ENCODE assay signal across 9 mouse cellular contexts in the genomic region with DNA sequence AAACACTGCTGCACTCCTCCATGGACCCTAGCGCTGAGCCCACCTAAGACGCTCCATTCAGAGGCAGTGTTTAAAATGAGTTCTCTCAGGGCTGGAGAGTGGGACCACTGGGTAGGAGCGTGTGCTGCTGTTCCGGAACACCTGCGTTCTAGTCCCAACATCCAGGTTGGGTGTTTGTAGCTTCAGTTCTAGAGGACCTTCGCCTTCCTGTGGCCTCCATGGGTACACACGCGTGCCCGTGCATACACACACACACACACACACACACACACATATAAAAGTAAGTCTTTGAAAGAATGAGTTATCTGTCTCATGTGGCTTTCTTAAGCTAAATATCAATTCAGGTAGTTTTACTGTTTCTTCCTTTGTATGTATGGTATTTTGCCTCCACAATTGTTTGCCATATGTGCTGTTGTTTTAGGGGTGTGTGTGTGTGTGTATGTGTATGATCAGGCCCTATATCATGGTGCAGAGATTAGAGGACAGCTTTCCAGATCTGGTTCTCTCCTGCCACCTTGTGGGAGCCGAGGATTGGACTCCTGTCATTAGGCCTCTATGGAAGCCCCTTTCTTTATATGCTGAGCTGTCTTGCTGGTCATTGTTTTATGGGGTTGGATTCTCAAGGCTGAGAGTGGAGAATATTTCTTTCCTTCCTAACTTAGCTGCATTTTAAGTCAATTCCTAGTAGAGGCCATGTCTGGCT. TPM values are rescaled to one million over a fixed set of nuclear protein-coding genes. Genes with fewer than 3 reads are reported as not detected.
DNase-seq lines count a peak whose midpoint lies in the region; ATAC-seq and TF ChIP-seq lines count a peak whose summit lies in the region.
"Had no signal": no experiment of that assay in that cellular context is flagged by ENCODE, and none has a peak within 500 bp of the region (broad histone marks: within the 10 kb centered on the region; RNA-seq: fewer than 3 reads in every experiment).

No protein-coding gene starts in this region.

- DNase-seq in lung, adult 2 months, result no peak
- DNase-seq in lung, adult 18-20 months, result no peak
- peak; percentile 55 for DNase-seq in adrenal gland, postnatal 25 days
- DNase-seq in hindbrain, postnatal 0 days (ENCODE audit: low spot score), result peak; percentile 87
- peak; percentile 65 to 69 for DNase-seq in left cerebral cortex, postnatal 25 days (ENCODE audit: low spot score in 2 of 2)
- DNase-seq in naive thymus-derived CD4-positive, alpha-beta T cell, adult 2 months (ENCODE audit: low read depth), result peak; percentile 77
- DNase-seq in thymus, postnatal 4 days, result peak; percentile 83

- 89% methylated on average over 10 of the region's 10 CpGs for WGBS in lung, adult 2 months
- 86% methylated on average over 10 of the region's 10 CpGs for WGBS in forebrain, embryonic 12.5 days
- 87% methylated on average over 10 of the region's 10 CpGs for WGBS in hindbrain, postnatal 0 days

- H3K4me2 ChIP-seq in forebrain, embryonic 12.5 days, result no peak overlapping the region
- no peak overlapping the region for H3K4me2 ChIP-seq in hindbrain, postnatal 0 days (ENCODE audit: low read depth, low read length)
- H3K4me2 ChIP-seq: embryonic facial prominence, embryonic 13.5 days had no signal

- H3K27me3 ChIP-seq in forebrain, embryonic 12.5 days, result no peaks in the 10 kb centered on the region
- no peaks in the 10 kb centered on the region for H3K27me3 ChIP-seq in hindbrain, postnatal 0 days (ENCODE audit: insufficient read depth, low read length)
- H3K27me3 ChIP-seq: embryonic facial prominence, embryonic 13.5 days had no signal

- H3K9me3 ChIP-seq in forebrain, embryonic 12.5 days, result no peaks in the 10 kb centered on the region
- no peaks in the 10 kb centered on the region for H3K9me3 ChIP-seq in hindbrain, postnatal 0 days (ENCODE audit: low read length)
- H3K9me3 ChIP-seq: embryonic facial prominence, embryonic 13.5 days had no signal

- TF ChIP-seq CTCF in lung, adult 2 months (IDR thresholded peaks at IDR 0.05; ENCODE audit: insufficient read depth, low read length), result peak; percentile 29; the same call in 1 of the 2 replicates
- TF ChIP-seq CTCF in hindbrain, postnatal 0 days (IDR thresholded peaks at IDR 0.05; ENCODE audit: low read depth), result peak; percentile 88

- no peak overlapping the region for H3K27ac ChIP-seq in forebrain, embryonic 12.5 days
- H3K27ac ChIP-seq in hindbrain, postnatal 0 days, result no peak overlapping the region
- H3K27ac ChIP-seq: embryonic facial prominence, embryonic 13.5 days had no signal

- intact Hi-C loops in left cerebral cortex, postnatal 25 days (cut with DNase I), result loop anchor here (5.0 to 10.0 kb wide), 3 partner anchors 692 to 1747 kb away; no protein-coding TSS in a partner anchor

- H3K4me3 ChIP-seq in lung, adult 2 months (replicated peaks; ENCODE audit: extremely low read depth, low read depth, low read length), result no peak overlapping the region
- H3K4me3 ChIP-seq in forebrain, embryonic 12.5 days (replicated peaks), result no peak overlapping the region
- H3K4me3 ChIP-seq in hindbrain, postnatal 0 days (ENCODE audit: low read length), result no peak overlapping the region
- H3K4me3 ChIP-seq: embryonic facial prominence, embryonic 13.5 days had no signal

- TF ChIP-seq POLR2A in lung, adult 2 months (IDR thresholded peaks at IDR 0.05; ENCODE audit: borderline replicate concordance, extremely low read depth, low read depth, low read length), result no peak

- no peaks in the 10 kb centered on the region for H3K4me1 ChIP-seq in lung, adult 2 months (ENCODE audit: control insufficient read depth, insufficient read depth, low read length)
- 0 out of 2 replicates have a peak, but pooled peaks cover 3% of the 10 kb centered on the region for H3K4me1 ChIP-seq in forebrain, embryonic 12.5 days
- H3K4me1 ChIP-seq in hindbrain, postnatal 0 days (ENCODE audit: insufficient read depth, low read length), result no peaks in the 10 kb centered on the region
- H3K4me1 ChIP-seq: embryonic facial prominence, embryonic 13.5 days had no signal

- ATAC-seq in forebrain, embryonic 12.5 days (ENCODE audit: low FRiP score), result peak; percentile 87
- peak; percentile 93 for ATAC-seq in hindbrain, postnatal 0 days

- no peak overlapping the region for H3K9ac ChIP-seq in forebrain, embryonic 12.5 days
- no peak overlapping the region for H3K9ac ChIP-seq in hindbrain, postnatal 0 days (replicated peaks; ENCODE audit: low read length)
- H3K9ac ChIP-seq: embryonic facial prominence, embryonic 13.5 days had no signal

- no peaks in the 10 kb centered on the region for H3K36me3 ChIP-seq in forebrain, embryonic 12.5 days (replicated peaks)
- no peaks in the 10 kb centered on the region for H3K36me3 ChIP-seq in hindbrain, postnatal 0 days (ENCODE audit: insufficient read depth, low read length)
- H3K36me3 ChIP-seq: embryonic facial prominence, embryonic 13.5 days had no signal

RNA-seq across cellular contexts. Expression of a gene that starts 49.0 kb away (rescaled TPM):
- 13.4 and 17.4 TPM in 2 replicates for polyA plus RNA-seq in lung, adult 2 months (2012; rRNA removed)
- 4.0 and 4.3 TPM in 2 replicates for total RNA-seq in adrenal gland, postnatal 25 days (2021)
- 10.7 and 12.9 TPM in 2 replicates for polyA plus RNA-seq in forebrain, embryonic 12.5 days (2016; fragmentation: Nextera tagmentation; extraction: Ambion mirVana)
- 15.3 and 24.6 TPM in 2 replicates for total RNA-seq in hindbrain, postnatal 0 days (2014; rRNA removed)
- polyA plus RNA-seq in hindbrain, postnatal 0 days (2015; fragmentation: Nextera tagmentation; extraction: Ambion mirVana), result 10.3 and 11.6 TPM in 2 replicates
- total RNA-seq in left cerebral cortex, postnatal 25 days (2021), result 10 to 100 TPM; 11.0 to 15.8 TPM

Comparison
In these comparisons a context has a peak if more than half of its experiments do, and no peak if none do; other contexts are left out.
1. DNase-seq: peak in adrenal gland, postnatal 25 days (single experiment), hindbrain, postnatal 0 days (single experiment), left cerebral cortex, postnatal 25 days (2 of 2), naive thymus-derived CD4-positive, alpha-beta T cell, adult 2 months (single experiment) and thymus, postnatal 4 days (single experiment); none in lung, adult 2 months (single experiment) and lung, adult 18-20 months (0 of 2).